Mouse (Mus musculus) spleen, adult 2 months (tissue): ENCODE measurements around the gene 6030458C11Rik. TPM values are rescaled to one million over a fixed set of nuclear protein-coding genes. Genes with fewer than 3 reads are reported as not detected.
"Not testable (repeated sequence)": the region's sequence is repeated elsewhere in the genome, so short reads cannot be mapped to it uniquely, and the experiment has no call there.

ENCODE experiments used
- DNase-seq, 2 experiments: peaks; one replicate each; pipeline versions ENCODE4 v3.0.0 to v3.0.0-alpha.2; 2012 to 2021; ENCODE audit warnings: low spot score in 2 of 2, low read depth in 1 of 2
- H3K27ac ChIP-seq: fragments of 200-500 bp; 2 replicates; pipeline ENCODE4 v1.5.1; 2012; ENCODE audit warnings: low read length, inconsistent platforms; ENCODE audit not compliant: insufficient read depth
- H3K27me3 ChIP-seq: fragments of 200-500 bp; 2 replicates; pipeline ENCODE4 v1.6.1; 2012; ENCODE audit warnings: mild to moderate bottlenecking, moderate library complexity, low read length, inconsistent platforms; ENCODE audit not compliant: control insufficient read depth, insufficient read depth
- H3K36me3 ChIP-seq: fragments of 200-500 bp; 2 replicates; pipeline ENCODE4 v1.6.1; 2012; ENCODE audit warnings: mild to moderate bottlenecking, low read length, inconsistent platforms; ENCODE audit not compliant: control insufficient read depth, insufficient read depth
- H3K4me1 ChIP-seq: fragments of 200-500 bp; 2 replicates; pipeline ENCODE4 v1.6.1; 2011; ENCODE audit warnings: inconsistent platforms; ENCODE audit not compliant: control insufficient read depth, insufficient read depth, insufficient read length
- H3K4me3 ChIP-seq: fragments of 200-500 bp; 2 replicates; pipeline ENCODE4 v1.5.1; 2011; ENCODE audit warnings: mild to moderate bottlenecking, inconsistent platforms; ENCODE audit not compliant: insufficient read depth, insufficient read length; ENCODE audit errors: extremely low read depth
- CTCF ChIP-seq: fragments of 200-500 bp; IDR thresholded peaks from 2 replicates; pipeline ENCODE4 v1.5.1; 2011; ENCODE audit warnings: mild to moderate bottlenecking, inconsistent platforms; ENCODE audit not compliant: insufficient read depth, insufficient read length, insufficient replicate concordance; ENCODE audit errors: extremely low read depth
- POLR2A ChIP-seq: fragments of 200-500 bp; IDR thresholded peaks from 2 replicates; pipeline ENCODE4 v1.6.1; 2011; ENCODE audit warnings: low read depth, low read length, inconsistent platforms
- WGBS: fragments of 180-500 bp; shearing (Covaris S2); methylation state at CpG from one replicate; pipeline ENCODE4 v1.1.7; 2018; 5-methylcytosine and 5-hydroxymethylcytosine counted together
- polyA plus RNA-seq: library from polyadenylated mRNA; depleted of rRNA; stranded (reverse); fragments of >200 nt; gene quantifications from 2 replicates; pipeline ENCODE4 v1.2.3, GENCODE M21; 2012

The 6030458C11Rik gene
- polyA plus RNA-seq, 1 experiment = 6.7 TPM

DNA sequence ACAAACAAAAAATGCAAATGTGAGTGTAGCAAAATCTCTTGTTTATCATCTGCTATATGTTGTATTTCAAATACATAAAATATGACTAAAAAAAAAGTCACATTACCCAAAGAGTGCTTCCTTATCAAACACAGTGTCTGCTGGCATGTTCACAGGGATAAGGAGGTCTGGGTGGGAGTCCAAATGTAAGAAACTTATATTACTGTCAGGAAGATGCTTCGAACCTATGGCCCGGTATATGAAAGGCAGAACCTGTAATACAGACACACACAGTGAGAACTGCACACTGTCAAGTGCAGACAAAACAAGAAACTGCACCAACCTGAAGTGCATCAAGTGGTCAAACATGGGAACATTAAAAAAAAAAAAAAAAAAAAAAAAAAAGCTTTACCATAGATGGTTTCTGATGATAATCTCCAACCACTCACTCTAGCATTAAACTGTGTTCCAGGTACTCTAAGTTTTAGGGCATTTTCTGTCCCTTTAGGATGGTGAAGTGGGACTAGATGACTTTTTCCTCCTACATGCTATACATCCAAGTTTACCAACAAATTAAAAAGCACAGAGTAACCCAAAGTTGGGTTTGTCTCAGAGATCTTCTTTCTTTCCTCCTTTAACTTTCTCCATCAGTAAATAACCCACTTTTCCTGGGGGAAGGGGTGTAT lies 862 bp downstream of the 6030458C11Rik start:
- peak overlapping the region; percentile 82; the same call in 1 of the 2 replicates for H3K4me3 ChIP-seq
- peaks cover 15% of the 10 kb centered on the region for H3K36me3 ChIP-seq
- TF ChIP-seq CTCF (no peak), POLR2A (no peak)
- DNase-seq = no peak
- H3K4me1 ChIP-seq = no peaks in the 10 kb centered on the region; the same call in 1 of the 2 replicates
- WGBS = 86% methylated on average over 2 of the region's 2 CpGs
- H3K27ac ChIP-seq = no peak overlapping the region
- no peaks in the 10 kb centered on the region for H3K27me3 ChIP-seq

DNA sequence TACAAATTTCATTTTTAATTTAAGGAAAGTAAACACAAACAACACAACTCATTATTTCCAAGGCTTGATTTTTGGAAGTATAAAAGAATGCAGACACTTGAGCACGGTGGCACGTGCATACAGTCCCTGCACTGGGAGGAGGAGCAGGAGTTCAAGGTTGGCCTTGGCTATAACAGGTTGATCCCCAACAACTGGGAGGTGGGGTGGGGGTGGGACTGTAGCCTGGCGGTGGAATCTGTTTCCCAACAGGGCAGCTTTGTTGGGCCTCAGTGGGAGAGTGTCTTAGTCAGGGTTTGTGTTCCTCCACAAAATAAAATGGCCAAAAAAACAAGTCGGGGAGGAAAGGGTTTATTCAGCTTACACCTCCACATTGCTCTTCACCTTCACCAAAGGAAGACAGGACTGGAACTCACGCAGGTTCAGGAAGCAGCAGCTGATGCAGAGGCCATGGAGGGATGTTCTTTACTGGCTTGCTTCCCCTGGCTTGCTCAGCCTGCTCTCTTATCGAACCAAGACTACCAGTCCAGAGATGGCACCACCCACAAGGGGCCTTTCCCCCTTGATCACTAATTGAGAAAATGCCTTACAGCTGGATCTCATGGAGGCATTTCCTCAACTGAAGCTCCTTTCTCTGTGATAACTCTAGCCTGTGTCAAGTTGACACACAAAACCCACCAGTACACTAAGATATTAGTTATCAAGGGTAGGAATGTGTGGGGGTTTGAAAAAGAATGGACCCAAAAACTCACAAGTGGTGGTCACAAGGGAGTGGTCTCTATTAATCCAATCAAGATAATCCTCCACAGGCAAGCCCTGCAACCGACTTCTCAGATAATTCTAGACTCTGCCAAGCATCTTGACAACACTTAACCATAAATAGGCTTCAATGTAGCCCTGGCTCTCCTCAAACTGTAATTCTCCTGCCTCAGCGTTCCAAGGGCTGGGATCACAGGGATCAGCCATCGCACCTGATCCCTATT lies 1.7 kb downstream of the 6030458C11Rik start:
- Histone ChIP-seq H3K36me3 (peaks cover 24% of the 10 kb centered on the region), H3K27ac (no peak overlapping the region), H3K27me3 (no peaks in the 10 kb centered on the region), H3K4me1 (no peaks in the 10 kb centered on the region; the same call in 1 of the 2 replicates), H3K4me3 (no peak overlapping the region)
- DNase-seq = no peak
- TF ChIP-seq POLR2A (no peak), CTCF (no peak)
- WGBS = 89% methylated on average over 9 of the region's 9 CpGs

DNA sequence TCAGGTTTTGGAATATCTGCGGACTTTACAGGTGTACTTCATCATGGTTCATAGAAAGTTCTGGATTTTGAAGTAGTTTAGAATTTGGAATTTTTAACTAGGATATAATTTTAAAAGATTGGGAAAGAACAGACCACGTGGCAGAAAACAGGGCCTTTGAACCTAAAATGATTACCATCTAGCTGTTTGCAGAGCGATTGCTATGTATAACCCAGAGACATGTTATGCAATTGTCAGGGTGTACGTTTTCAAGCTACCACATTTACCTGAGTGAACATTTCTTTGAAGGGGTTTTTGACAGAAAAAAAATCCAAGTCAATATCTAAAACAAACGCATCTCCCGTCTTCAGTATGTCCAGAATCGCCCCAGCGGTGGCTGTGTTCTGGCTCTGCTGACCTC lies 6.9 kb downstream of the 6030458C11Rik start:
- H3K27ac ChIP-seq = no peak overlapping the region
- no peak for DNase-seq

GRCm38 (mm10) chr15:12812646-12813045 lies 11.8 kb downstream of the 6030458C11Rik start:
- no peak overlapping the region for H3K27ac ChIP-seq
- no peaks in the 10 kb centered on the region for H3K27me3 ChIP-seq
- H3K36me3 ChIP-seq = peaks cover 32% of the 10 kb centered on the region
- no peak for DNase-seq
- TF ChIP-seq POLR2A = no peak
- no peak for TF ChIP-seq CTCF
- no peak overlapping the region for H3K4me3 ChIP-seq
- no peaks in the 10 kb centered on the region for H3K4me1 ChIP-seq
- WGBS = 94% methylated on average over 11 of the region's 11 CpGs

More for the DNA sequence above, 6.9 kb downstream of the 6030458C11Rik start:
- Histone ChIP-seq H3K4me1 (no peaks in the 10 kb centered on the region), H3K4me3 (no peak overlapping the region), H3K27me3 (no peaks in the 10 kb centered on the region), H3K36me3 (peaks cover 48% of the 10 kb centered on the region)
- TF ChIP-seq POLR2A = no peak
- no peak for TF ChIP-seq CTCF
- 95% methylated on average over 8 of the region's 8 CpGs for WGBS

GRCm38 (mm10) chr15:12809305-12809704 lies 15.1 kb downstream of the 6030458C11Rik start:
- WGBS = 88% methylated on average over 6 of the region's 6 CpGs
- TF ChIP-seq CTCF = no peak
- no peak for TF ChIP-seq POLR2A
- Histone ChIP-seq H3K4me1 (no peaks in the 10 kb centered on the region), H3K4me3 (no peak overlapping the region), H3K36me3 (peaks cover 12% of the 10 kb centered on the region), H3K27me3 (no peaks in the 10 kb centered on the region), H3K27ac (no peak overlapping the region)
- no peak for DNase-seq

- no peak for DNase-seq
- WGBS = 98% methylated on average over 10 of the region's 10 CpGs
- Histone ChIP-seq H3K4me1 (no peaks in the 10 kb centered on the region), H3K36me3 (peaks cover 7% of the 10 kb centered on the region), H3K4me3 (no peak overlapping the region), H3K27me3 (no peaks in the 10 kb centered on the region), H3K27ac (no peak overlapping the region)
- TF ChIP-seq CTCF (no peak), POLR2A (no peak)
Measured at GRCm38 (mm10) chr15:12807088-12807487, 17.4 kb downstream of the 6030458C11Rik start.

DNA sequence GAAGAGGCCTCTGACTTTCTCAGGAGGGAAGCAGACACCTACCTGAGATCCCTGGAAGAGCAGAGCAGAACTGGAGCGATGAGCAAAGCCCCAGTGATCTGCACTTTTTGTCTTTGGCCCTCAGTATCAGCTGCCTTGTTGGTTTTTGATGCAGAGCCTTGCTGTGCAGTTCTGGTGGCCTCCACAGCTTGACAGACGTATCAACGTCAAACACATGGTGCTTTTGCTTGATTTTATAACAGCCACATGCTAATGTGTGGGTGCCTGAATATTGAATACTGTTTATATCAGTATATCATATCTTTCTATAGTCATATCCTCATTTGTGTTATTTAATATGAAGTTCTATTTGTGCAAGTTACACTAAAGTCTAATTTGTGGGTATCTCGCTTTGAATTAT lies 19.4 kb downstream of the 6030458C11Rik start:
- WGBS = 87% methylated on average over 4 of the region's 4 CpGs
- Histone ChIP-seq H3K36me3 (peaks cover 5% of the 10 kb centered on the region; the same call in 1 of the 2 replicates), H3K4me1 (no peaks in the 10 kb centered on the region), H3K27me3 (no peaks in the 10 kb centered on the region), H3K4me3 (no peak overlapping the region), H3K27ac (no peak overlapping the region)
- no peak for TF ChIP-seq POLR2A
- TF ChIP-seq CTCF = no peak
- no peak for DNase-seq

DNA sequence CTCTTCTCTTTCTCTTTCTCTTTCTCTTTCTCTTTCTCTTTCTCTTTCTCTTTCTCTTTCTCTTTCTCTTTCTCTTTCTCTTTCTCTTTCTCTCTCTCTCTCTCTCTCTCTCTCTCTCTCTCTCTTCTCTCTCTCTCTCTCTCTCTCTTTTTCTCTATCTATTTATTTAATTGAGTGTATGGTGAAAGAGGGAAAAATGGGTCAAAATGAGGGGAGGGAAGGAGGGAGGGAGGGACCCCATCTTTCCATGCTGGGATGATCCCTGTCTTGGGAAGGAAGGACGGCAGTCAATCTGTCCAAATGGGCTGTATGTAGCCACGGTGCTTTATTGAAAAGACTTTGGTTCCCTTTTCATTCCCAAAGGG lies 23.3 kb downstream of the 6030458C11Rik start:
- H3K27ac ChIP-seq, H3K36me3 ChIP-seq, H3K4me1 ChIP-seq, H3K27me3 ChIP-seq, DNase-seq: not testable (repeated sequence)
- 89% methylated on average over 2 of the region's 2 CpGs for WGBS
- 0 out of 2 replicates have a peak overlapping the region, but pooled peaks have one; percentile 38 for H3K4me3 ChIP-seq
